Mouse (Mus musculus): ENCODE results near the gene Zfc3h1. TPM values are rescaled to one million over a fixed set of nuclear protein-coding genes. Genes with fewer than 3 reads are reported as not detected.
A peak's percentile ranks its signal among the peaks of the same experiment; 100 is the strongest.

Zfc3h1 gene
- polyA plus RNA-seq, 1 experiment from 2014 or later: 36.8 TPM

- ChIA-PET CTCF (interaction anchor here (1.4 kb wide), 1 partner anchor 11 kb away, joined by 5 read pairs; no protein-coding TSS in a partner anchor), POLR2A (no interaction called here)
- H3K27me3 ChIP-seq: no peaks in the 10 kb centered on the region
- ATAC-seq (no peak), DNase-seq (ENCODE audit: low read depth, low spot score) (no peak)
- in situ Hi-C loops (cut with MboI; ENCODE audit: low pct_unique_long_range_greater_than_20kb): no loop called here
- no peak for TF ChIP-seq CTCF (IDR thresholded peaks at IDR 0.05)
These were observed 29.7 kb upstream of the Zfc3h1 start for GRCm38 (mm10) chr10:115355016-115355415.

- CTCF ChIA-PET: interaction anchor here (1.4 kb wide), 1 partner anchor 10 kb away, joined by 5 read pairs; no protein-coding TSS in a partner anchor
- in situ Hi-C loops (cut with MboI; ENCODE audit: low pct_unique_long_range_greater_than_20kb): no loop called here
- ATAC-seq (no peak), DNase-seq (ENCODE audit: low read depth, low spot score) (no peak)
- POLR2A ChIA-PET: no interaction called here
- no peaks in the 10 kb centered on the region for H3K27me3 ChIP-seq
- TF ChIP-seq CTCF (IDR thresholded peaks at IDR 0.05): no peak
These were observed 28.7 kb upstream of the Zfc3h1 start for GRCm38 (mm10) chr10:115356106-115356505.

GRCm38 (mm10) chr10:115358216-115358919, 26.4 kb upstream of the Zfc3h1 start:
- in situ Hi-C loops (cut with MboI; ENCODE audit: low pct_unique_long_range_greater_than_20kb): no loop called here
- H3K27me3 ChIP-seq: no peaks in the 10 kb centered on the region
- ChIA-PET CTCF (no interaction called here), POLR2A (no interaction called here)
- DNase-seq (ENCODE audit: low read depth, low spot score) (no peak), ATAC-seq (no peak)
- TF ChIP-seq CTCF (IDR thresholded peaks at IDR 0.05): no peak

DNA sequence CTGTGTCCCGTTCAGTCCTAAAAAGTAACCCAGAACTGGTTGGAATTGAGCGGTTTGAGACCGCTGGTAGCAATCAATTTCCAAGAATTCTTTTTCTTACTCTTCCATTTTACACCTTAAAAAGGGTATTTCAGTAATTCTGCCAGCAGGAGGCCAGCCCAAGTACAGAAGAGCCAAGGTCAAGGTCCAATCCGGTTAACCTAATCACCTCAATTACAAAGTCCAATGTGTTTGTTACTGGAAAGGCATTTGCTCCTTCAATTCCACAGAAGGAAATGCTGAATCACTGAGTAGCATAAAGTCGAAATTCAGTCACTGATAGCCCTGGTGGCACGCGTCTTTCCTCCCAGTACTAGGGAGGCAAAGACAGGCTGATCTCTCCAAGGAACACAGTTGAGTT, 25.7 kb upstream of the Zfc3h1 start:
- no peak for TF ChIP-seq CTCF (IDR thresholded peaks at IDR 0.05)

DNA sequence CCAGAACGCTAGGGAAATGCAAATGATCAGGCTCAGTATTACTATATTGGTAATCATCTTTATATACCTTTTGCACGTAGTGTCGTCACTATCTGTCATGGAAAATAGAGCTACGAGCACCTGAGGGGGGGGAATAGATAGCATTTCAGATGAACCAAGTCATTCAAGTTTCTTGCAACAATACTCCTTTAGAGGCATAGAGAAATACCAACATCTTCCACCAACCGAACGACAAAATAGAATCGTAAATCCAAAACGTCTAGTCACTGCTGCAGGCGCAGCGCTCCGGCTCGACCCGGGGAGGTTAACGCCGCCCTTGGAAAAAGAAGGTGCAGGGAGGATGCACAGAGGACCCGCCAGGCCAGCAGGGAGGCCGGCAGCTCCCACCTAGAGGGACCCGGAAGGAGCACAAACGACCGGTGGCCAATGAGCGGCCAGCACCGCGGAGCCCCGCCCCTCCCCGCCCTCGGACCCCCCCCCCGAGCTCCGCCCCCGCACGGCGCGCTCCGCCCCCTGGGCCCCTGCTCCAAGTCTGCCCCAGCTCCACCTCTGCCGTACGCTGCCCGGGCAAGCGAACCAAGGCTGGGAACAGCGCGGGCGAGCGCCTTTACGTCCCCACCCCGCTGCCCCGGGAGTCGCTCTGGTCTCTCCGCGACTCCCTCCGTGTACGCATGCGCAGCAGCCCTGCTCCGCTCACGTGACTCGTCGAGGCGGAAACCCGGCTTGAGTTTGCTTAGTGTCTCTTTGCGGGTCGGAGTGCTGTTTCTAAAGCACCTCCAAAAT, 22.7 kb upstream of the Zfc3h1 start, which contains the start of gene Tmem19:
TSS of gene Tmem19 (minus strand) at position 662 of the 783 bp plus-strand sequence.
- TF ChIP-seq CTCF (IDR thresholded peaks at IDR 0.05): no peak
- DNase-seq (ENCODE audit: low read depth, low spot score) (peak; percentile 69), ATAC-seq (peak; percentile 98)
- ChIA-PET POLR2A (interaction anchor here (1.5 to 1.7 kb wide), 2 partner anchors 23 to 47 kb away, joined by 4 to 7 read pairs; partner anchors contain the start of genes Rab21, Thap2 and Zfc3h1), CTCF (interaction anchor here (1.1 to 1.7 kb wide), 2 partner anchors 9 to 21 kb away, joined by 3 to 6 read pairs; no protein-coding TSS in a partner anchor)
- no peaks in the 10 kb centered on the region for H3K27me3 ChIP-seq
- in situ Hi-C loops (cut with MboI; ENCODE audit: low pct_unique_long_range_greater_than_20kb): no loop called here

More for the DNA sequence above, 25.7 kb upstream of the Zfc3h1 start:
- H3K27me3 ChIP-seq: no peaks in the 10 kb centered on the region
- DNase-seq (ENCODE audit: low read depth, low spot score) (no peak), ATAC-seq (no peak)
- in situ Hi-C loops (cut with MboI; ENCODE audit: low pct_unique_long_range_greater_than_20kb): no loop called here
- ChIA-PET POLR2A (no interaction called here), CTCF (no interaction called here)

- no peak for TF ChIP-seq CTCF (IDR thresholded peaks at IDR 0.05)
- POLR2A ChIA-PET: interaction anchor here (1.5 to 1.7 kb wide), 2 partner anchors 22 to 47 kb away, joined by 4 to 7 read pairs; partner anchors contain the start of genes Rab21, Thap2 and Zfc3h1
- ATAC-seq: peak; percentile 26
- in situ Hi-C loops (cut with MboI; ENCODE audit: low pct_unique_long_range_greater_than_20kb): no loop called here
- CTCF ChIA-PET: interaction anchor here (1.1 to 1.7 kb wide), 2 partner anchors 9 to 20 kb away, joined by 3 to 6 read pairs; no protein-coding TSS in a partner anchor
- DNase-seq (ENCODE audit: low read depth, low spot score): no peak
- no peaks in the 10 kb centered on the region for H3K27me3 ChIP-seq
These were observed 22.2 kb upstream of the Zfc3h1 start for GRCm38 (mm10) chr10:115362623-115362964.

DNA sequence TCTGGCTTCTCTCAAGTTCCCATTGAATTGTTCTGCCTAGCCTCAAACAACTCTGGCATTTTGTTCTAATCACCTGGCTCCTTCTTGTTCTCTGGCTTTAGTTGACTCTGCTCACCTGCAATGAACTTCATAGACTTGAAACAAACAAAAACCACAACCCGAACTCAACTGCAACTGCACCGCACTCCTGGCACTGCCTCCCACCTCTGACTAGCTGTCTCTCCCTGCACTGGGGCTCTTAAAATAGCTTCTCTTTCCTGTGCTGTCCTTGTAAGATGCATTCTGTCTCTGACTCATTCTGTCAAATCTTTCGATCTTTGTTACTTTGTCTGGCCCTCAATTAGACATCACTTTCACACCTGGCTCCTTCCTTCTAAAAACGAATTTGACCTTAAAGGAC, 21.6 kb upstream of the Zfc3h1 start:
- in situ Hi-C loops (cut with MboI; ENCODE audit: low pct_unique_long_range_greater_than_20kb): no loop called here
- ATAC-seq (no peak), DNase-seq (ENCODE audit: low read depth, low spot score) (no peak)
- H3K27me3 ChIP-seq: no peaks in the 10 kb centered on the region
- TF ChIP-seq CTCF (IDR thresholded peaks at IDR 0.05): no peak
- CTCF ChIA-PET: interaction anchor here (1.1 to 1.7 kb wide), 2 partner anchors 10 to 19 kb away, joined by 3 to 6 read pairs; no protein-coding TSS in a partner anchor
- POLR2A ChIA-PET: interaction anchor here (1.5 to 1.7 kb wide), 2 partner anchors 21 to 48 kb away, joined by 4 to 7 read pairs; partner anchors contain the start of genes Rab21, Thap2 and Zfc3h1

DNA sequence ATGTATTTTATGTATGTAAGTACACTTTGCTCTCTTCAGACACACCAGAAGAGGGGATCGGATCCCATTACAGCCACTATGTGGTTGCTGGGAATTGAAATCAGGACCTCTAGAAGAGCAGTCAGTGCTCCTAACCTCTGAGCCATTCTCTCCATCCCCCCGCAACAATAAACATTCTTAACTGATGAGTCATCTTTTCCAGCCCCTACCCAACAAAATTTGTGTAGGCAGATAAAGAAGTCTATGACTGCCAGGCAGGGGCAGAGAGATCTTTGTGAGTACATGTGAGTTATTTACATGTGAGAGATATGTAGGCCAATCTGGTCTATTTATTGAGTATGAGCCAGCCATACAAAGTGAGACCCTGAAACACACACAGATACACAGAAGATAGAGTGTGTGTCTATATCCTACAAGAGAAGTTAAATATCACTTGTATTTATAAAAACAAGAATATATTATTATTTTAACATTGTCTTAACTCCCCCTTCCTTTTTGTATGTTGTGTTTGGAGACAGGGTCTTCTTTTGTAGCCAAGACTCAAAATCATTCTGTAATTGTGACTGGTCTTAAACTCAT, 3.2 kb upstream of the Zfc3h1 start:
- in situ Hi-C loops (cut with MboI; ENCODE audit: low pct_unique_long_range_greater_than_20kb): no loop called here
- ATAC-seq (no peak), DNase-seq (ENCODE audit: low read depth, low spot score) (no peak)
- no peak for TF ChIP-seq CTCF (IDR thresholded peaks at IDR 0.05)
- ChIA-PET POLR2A (no interaction called here), CTCF (no interaction called here)
- H3K27me3 ChIP-seq: no peaks in the 10 kb centered on the region

GRCm38 (mm10) chr10:115382846-115383643, 1.7 kb upstream of the Zfc3h1 start:
- no peak for ATAC-seq
- POLR2A ChIA-PET: no interaction called here
- no peak for DNase-seq (ENCODE audit: low read depth, low spot score)
- H3K27me3 ChIP-seq: no peaks in the 10 kb centered on the region
- CTCF ChIA-PET: interaction anchor here (0.7 kb wide), 1 partner anchor 20 kb away, joined by 3 read pairs; the partner anchor contains the start of gene Tmem19
- no peak for TF ChIP-seq CTCF (IDR thresholded peaks at IDR 0.05)
- in situ Hi-C loops (cut with MboI; ENCODE audit: low pct_unique_long_range_greater_than_20kb): no loop called here
